Mouse (Mus musculus) layer of hippocampus, adult 9-11 months (tissue): ENCODE results near the gene Dgkh.

Source experiments
- DNase-seq: peaks from one replicate; pipeline ENCODE4 v3.0.0; 2022

Gene Dgkh

GRCm38 (mm10) chr14:78716035-78716434 lies 16.5 kb downstream of the Dgkh start:
- no peak for DNase-seq

- DNase-seq = no peak
Measured at GRCm38 (mm10) chr14:78712565-78713148, 19.9 kb downstream of the Dgkh start.

- DNase-seq = no peak
Measured at GRCm38 (mm10) chr14:78710647-78711046, 21.9 kb downstream of the Dgkh start.

- DNase-seq = no peak
Measured at GRCm38 (mm10) chr14:78705616-78706015, 27.0 kb downstream of the Dgkh start.

GRCm38 (mm10) chr14:78703989-78704388 lies 28.6 kb downstream of the Dgkh start:
- peak; percentile 31 for DNase-seq

- no peak for DNase-seq
Measured at GRCm38 (mm10) chr14:78703361-78703760, 29.2 kb downstream of the Dgkh start.

GRCm38 (mm10) chr14:78702048-78702447 lies 30.5 kb downstream of the Dgkh start:
- DNase-seq = no peak

- DNase-seq = no peak
Measured at GRCm38 (mm10) chr14:78701501-78701900, 31.1 kb downstream of the Dgkh start.

GRCm38 (mm10) chr14:78701087-78701486 lies 31.5 kb downstream of the Dgkh start:
- DNase-seq = no peak

GRCm38 (mm10) chr14:78699634-78700033 lies 32.9 kb downstream of the Dgkh start:
- no peak for DNase-seq

GRCm38 (mm10) chr14:78699196-78699595 lies 33.4 kb downstream of the Dgkh start:
- DNase-seq = peak; percentile 74

GRCm38 (mm10) chr14:78694121-78694520 lies 38.5 kb downstream of the Dgkh start:
- no peak for DNase-seq

- DNase-seq = no peak
Measured at GRCm38 (mm10) chr14:78692602-78693001, 40.0 kb downstream of the Dgkh start.

GRCm38 (mm10) chr14:78691926-78692487 lies 40.6 kb downstream of the Dgkh start:
- no peak for DNase-seq

GRCm38 (mm10) chr14:78690883-78691282 lies 41.7 kb downstream of the Dgkh start:
- DNase-seq = no peak

GRCm38 (mm10) chr14:78690387-78690786 lies 42.2 kb downstream of the Dgkh start:
- DNase-seq = no peak

GRCm38 (mm10) chr14:78689950-78690349 lies 42.6 kb downstream of the Dgkh start:
- DNase-seq = no peak

- no peak for DNase-seq
Measured at GRCm38 (mm10) chr14:78687716-78688115, 44.9 kb downstream of the Dgkh start.

- DNase-seq = no peak
Measured at GRCm38 (mm10) chr14:78686701-78687100, 45.9 kb downstream of the Dgkh start.

GRCm38 (mm10) chr14:78684171-78684570 lies 48.4 kb downstream of the Dgkh start:
- DNase-seq = no peak

- DNase-seq = no peak
Measured at GRCm38 (mm10) chr14:78678981-78679380, 53.6 kb downstream of the Dgkh start.

- peak; percentile 39 for DNase-seq
Measured at GRCm38 (mm10) chr14:78677852-78678588, 54.6 kb downstream of the Dgkh start.

- DNase-seq = no peak
Measured at GRCm38 (mm10) chr14:78676457-78676856, 56.1 kb downstream of the Dgkh start.

GRCm38 (mm10) chr14:78674606-78675005 lies 58.0 kb downstream of the Dgkh start:
- no peak for DNase-seq
